ENCODE assay signal across 8 mouse cellular contexts in genomic region chr16:30282844-30283495, GRCm38 (mm10). TPM values are rescaled to one million over a fixed set of nuclear protein-coding genes. Genes with fewer than 3 reads are reported as not detected.
DNase-seq lines count a peak whose midpoint lies in the region; ATAC-seq lines count a peak whose summit lies in the region.

Gene Lrrc15, minus strand, starts transcription at chr16:30283256.

- peak within 1 kb of the TSS; percentile 56 for H3K4me2 ChIP-seq in lung, embryonic 16.5 days (ENCODE audit: low read depth, low read length)
- peak within 1 kb of the TSS; percentile 46 for H3K4me2 ChIP-seq in neural tube, embryonic 11.5 days (ENCODE audit: low read depth)

- 0 out of 2 replicates have a peak, but pooled peaks cover 7% of the 10 kb centered on the region for H3K4me1 ChIP-seq in lung, embryonic 16.5 days (replicated peaks; ENCODE audit: control insufficient read depth, insufficient read depth, low read length)
- peaks cover 56% of the 10 kb centered on the region for H3K4me1 ChIP-seq in forebrain, embryonic 10.5 days
- peaks cover 11% of the 10 kb centered on the region for H3K4me1 ChIP-seq in neural tube, embryonic 11.5 days (ENCODE audit: control insufficient read depth, insufficient read depth, low read length)

- ATAC-seq in lung, embryonic 16.5 days (ENCODE audit: low read depth): 0 out of 2 replicates have a peak, but pooled peaks have one; percentile 34
- peak; percentile 56; the same call in 1 of the 2 replicates for ATAC-seq in neural tube, embryonic 11.5 days (ENCODE audit: insufficient read depth, low FRiP score, low TSS enrichment)

- 6% methylated on average over 34 of the region's 34 CpGs for WGBS in lung, embryonic 16.5 days
- 7% methylated on average over 34 of the region's 34 CpGs for WGBS in forebrain, embryonic 10.5 days
- WGBS in neural tube, embryonic 11.5 days: 5% methylated on average over 34 of the region's 34 CpGs

- intact Hi-C loops in left cerebral cortex, postnatal 25 days (cut with DNase I): no loop called here

- peaks cover 27% of the 10 kb centered on the region for H3K27me3 ChIP-seq in lung, embryonic 16.5 days (ENCODE audit: control insufficient read depth, insufficient read depth, low read depth, low read length)
- peaks cover 84% of the 10 kb centered on the region for H3K27me3 ChIP-seq in forebrain, embryonic 10.5 days (ENCODE audit: poor library complexity, severe bottlenecking)
- peaks cover 10% of the 10 kb centered on the region; the same call in 1 of the 2 replicates for H3K27me3 ChIP-seq in neural tube, embryonic 11.5 days (ENCODE audit: control insufficient read depth, insufficient read depth, low read length)

- peak within 1 kb of the TSS; percentile 36 for H3K4me3 ChIP-seq in lung, embryonic 16.5 days (ENCODE audit: low read length)
- peak within 1 kb of the TSS; percentile 48 for H3K4me3 ChIP-seq in forebrain, embryonic 10.5 days
- peak within 1 kb of the TSS; percentile 22 for H3K4me3 ChIP-seq in neural tube, embryonic 11.5 days (ENCODE audit: low read depth, low read length)

- H3K27ac ChIP-seq in lung, embryonic 16.5 days (ENCODE audit: low read length): no peak within 1 kb of the TSS
- peak within 1 kb of the TSS; percentile 36; the same call in 1 of the 2 replicates for H3K27ac ChIP-seq in forebrain, embryonic 10.5 days
- no peak within 1 kb of the TSS for H3K27ac ChIP-seq in neural tube, embryonic 11.5 days (ENCODE audit: low read depth, low read length)

- H3K9ac ChIP-seq in lung, embryonic 16.5 days (ENCODE audit: low read length): no peak within 1 kb of the TSS
- 0 out of 2 replicates have a peak within 1 kb of the TSS, but pooled peaks have one; percentile 5 for H3K9ac ChIP-seq in neural tube, embryonic 11.5 days (ENCODE audit: low read length)

- H3K36me3 ChIP-seq in lung, embryonic 16.5 days (ENCODE audit: control insufficient read depth, insufficient read depth, low read length): no peaks in the 10 kb centered on the region
- H3K36me3 ChIP-seq in forebrain, embryonic 10.5 days (replicated peaks): no peaks in the 10 kb centered on the region
- H3K36me3 ChIP-seq in neural tube, embryonic 11.5 days (ENCODE audit: control insufficient read depth, insufficient read depth, low read length): no peaks in the 10 kb centered on the region

- no peaks in the 10 kb centered on the region for H3K9me3 ChIP-seq in lung, embryonic 16.5 days (ENCODE audit: control insufficient read depth, low read length)
- H3K9me3 ChIP-seq in forebrain, embryonic 10.5 days: no peaks in the 10 kb centered on the region
- H3K9me3 ChIP-seq in neural tube, embryonic 11.5 days (ENCODE audit: control insufficient read depth, low read length): no peaks in the 10 kb centered on the region

- no peak for DNase-seq in lung, adult 18-20 months
- DNase-seq in forebrain, embryonic 10.5 days (ENCODE audit: extremely low spot score, low spot score): peak; percentile 53
- peak; percentile 52 to 62 for DNase-seq in kidney, postnatal 4 days
- peak; percentile 59 for DNase-seq in neural tube, embryonic 11.5 days (ENCODE audit: low spot score)
- DNase-seq in urinary bladder, postnatal 14 days (ENCODE audit: low spot score): no peak
- DNase-seq in urinary bladder, adult 2 months (ENCODE audit: low spot score): no peak
- no peak for DNase-seq in left cerebral cortex, postnatal 25 days (ENCODE audit: low spot score in 2 of 2)

RNA-seq across cellular contexts. Expression of gene Lrrc15, which starts in this region (rescaled TPM):
- polyA plus RNA-seq in lung, embryonic 16.5 days (2015; fragmentation: Nextera tagmentation; extraction: Ambion mirVana): 0.13 and 0.20 TPM in 2 replicates
- 0.32 and 0.35 TPM in 2 replicates for polyA plus RNA-seq in forebrain, embryonic 10.5 days (2016; fragmentation: Nextera tagmentation; extraction: Ambion mirVana)
- polyA plus RNA-seq in neural tube, embryonic 11.5 days (2014; fragmentation: Nextera tagmentation; extraction: Ambion mirVana): 0.23 and 0.33 TPM in 2 replicates
- polyA plus RNA-seq in urinary bladder, adult 2 months (2012; rRNA removed): 0.13 and 0.15 TPM in 2 replicates
- not detected for total RNA-seq in left cerebral cortex, postnatal 25 days (2021)

Comparison
In these comparisons a context has a peak if more than half of its experiments do, and no peak if none do; other contexts are left out.
1. Peak in ATAC-seq, H3K4me3 ChIP-seq and H3K4me2 ChIP-seq in lung, embryonic 16.5 days; RNA of the gene not detected or under 1 TPM.
2. Peak in DNase-seq, H3K4me3 ChIP-seq and H3K27ac ChIP-seq in forebrain, embryonic 10.5 days; RNA of the gene not detected or under 1 TPM.
3. Peak in DNase-seq, ATAC-seq, H3K4me3 ChIP-seq, H3K9ac ChIP-seq and H3K4me2 ChIP-seq in neural tube, embryonic 11.5 days; RNA of the gene not detected or under 1 TPM.
4. DNase-seq: peak in kidney, postnatal 4 days (2 of 2); none in lung, adult 18-20 months (0 of 2), urinary bladder, postnatal 14 days (single experiment), urinary bladder, adult 2 months (single experiment) and left cerebral cortex, postnatal 25 days (0 of 2).
5. Peak in every context shown above with its lines, with median percentiles within 50 percentile points of each other: H3K4me3 ChIP-seq.